Mouse (Mus musculus): ENCODE measurements around the gene Spag8.

Spag8 gene

DNA sequence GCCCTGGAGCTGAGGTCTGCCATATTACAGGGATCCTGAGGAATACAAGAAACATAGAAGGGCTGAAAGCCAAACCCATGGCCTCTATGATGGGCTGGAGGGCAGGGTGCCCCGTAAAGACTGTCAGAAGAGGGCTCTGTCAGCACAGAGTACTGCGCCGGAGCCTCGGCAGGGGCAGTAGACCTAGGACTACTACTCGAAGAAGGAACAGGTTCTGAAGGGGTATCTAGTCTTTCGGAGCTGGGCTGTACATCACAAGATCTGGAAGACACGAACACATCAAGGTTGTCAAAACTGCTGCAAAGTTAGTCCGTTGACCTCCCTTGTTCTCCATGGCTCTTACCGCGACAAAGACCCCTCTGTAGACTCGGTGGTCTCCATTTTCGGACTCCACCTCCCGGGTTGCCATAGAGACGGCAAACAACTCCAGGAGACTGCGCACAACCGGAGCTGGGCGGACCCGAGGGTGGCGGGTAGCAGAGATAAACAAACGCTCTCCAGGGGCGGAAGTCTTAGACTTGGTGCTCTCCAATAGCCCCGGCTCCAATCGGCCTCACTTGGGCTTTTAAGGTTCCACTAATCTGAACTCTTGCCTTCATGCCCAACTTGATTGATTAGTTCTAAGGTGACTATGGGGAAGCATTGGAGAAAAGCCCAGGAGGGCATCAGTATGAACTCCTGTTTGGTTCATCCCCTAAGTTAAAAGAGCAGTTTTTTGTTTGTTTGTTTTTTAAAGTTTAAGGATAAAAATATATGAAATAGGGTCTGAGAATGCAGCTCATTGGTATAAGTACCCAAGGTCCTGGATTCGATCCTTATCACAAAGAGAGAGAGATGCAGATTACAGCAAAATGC is at the start of gene Spag8:
Gene Spag8 (minus strand): TSS at position 434 of the 855 bp plus-strand sequence.
- in situ Hi-C loops (cut with MboI, MseI) = no loop called here

DNA sequence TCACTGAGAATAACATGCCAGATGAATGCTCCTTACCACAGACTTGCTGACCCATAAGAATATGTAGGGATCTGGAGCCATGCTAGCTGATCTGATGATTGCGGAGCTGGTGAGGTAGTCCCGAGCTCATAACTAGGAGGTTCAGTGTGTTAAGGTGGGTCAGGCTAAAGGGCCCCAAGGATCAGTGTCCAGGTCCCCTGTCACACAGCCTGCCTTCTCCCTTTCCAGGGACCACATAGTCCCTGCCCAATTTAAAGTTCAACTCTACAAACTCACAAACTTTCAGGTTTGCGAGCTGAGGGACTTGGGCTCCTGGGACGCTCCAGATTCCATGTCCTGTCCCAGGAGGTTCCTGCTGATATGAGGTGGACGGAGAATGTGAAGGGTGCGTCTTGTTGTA is 47.3 kb upstream of the Spag8 start, which contains the start of gene Olfr70:
Gene Olfr70 (minus strand): TSS at position 101 of the 400 bp plus-strand sequence.
- in situ Hi-C loops (cut with MboI, MseI) = no loop called here

DNA sequence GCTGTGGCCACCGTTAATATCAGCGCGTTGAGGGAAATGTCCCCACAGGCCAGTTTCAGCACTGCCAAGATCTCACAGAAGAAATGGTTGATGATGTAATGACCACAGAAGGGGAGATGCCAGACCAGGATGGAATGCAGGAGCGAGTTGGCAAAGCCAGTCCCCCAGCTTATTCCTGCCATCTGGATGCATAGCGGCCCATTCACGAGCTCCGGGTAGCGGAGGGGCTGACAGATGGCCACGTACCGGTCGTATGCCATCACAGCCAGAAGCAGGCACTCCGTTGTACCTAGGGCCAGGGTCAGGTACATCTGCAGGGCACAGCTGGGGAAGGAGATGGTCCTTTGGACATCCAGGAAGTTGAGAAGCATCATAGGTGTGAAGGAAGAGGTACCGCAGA is 43.2 kb upstream of the Spag8 start:
- in situ Hi-C loops (cut with MboI, MseI) = no loop called here

DNA sequence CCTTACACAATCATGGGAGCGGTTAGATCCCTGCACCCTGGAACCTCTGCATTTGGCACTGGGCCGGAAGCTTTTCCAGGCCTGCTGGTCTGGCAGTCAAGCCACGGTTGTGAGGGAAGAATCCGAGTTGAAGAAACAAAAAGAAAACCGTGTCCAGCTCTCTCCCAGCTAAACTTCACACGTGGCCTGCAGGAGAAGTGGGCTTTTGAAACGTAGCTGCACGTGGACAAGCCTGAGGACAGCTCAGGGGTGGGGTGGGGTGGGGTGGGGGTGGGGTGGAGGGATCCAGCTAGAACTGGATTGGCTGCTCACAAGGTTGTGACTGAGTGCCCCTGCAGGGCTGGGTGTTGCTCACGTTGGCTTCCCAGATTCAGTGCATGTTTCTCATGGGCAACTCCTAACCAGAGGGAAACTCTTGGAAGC is 41.9 kb upstream of the Spag8 start:
- in situ Hi-C loops (cut with MboI, MseI) = no loop called here

DNA sequence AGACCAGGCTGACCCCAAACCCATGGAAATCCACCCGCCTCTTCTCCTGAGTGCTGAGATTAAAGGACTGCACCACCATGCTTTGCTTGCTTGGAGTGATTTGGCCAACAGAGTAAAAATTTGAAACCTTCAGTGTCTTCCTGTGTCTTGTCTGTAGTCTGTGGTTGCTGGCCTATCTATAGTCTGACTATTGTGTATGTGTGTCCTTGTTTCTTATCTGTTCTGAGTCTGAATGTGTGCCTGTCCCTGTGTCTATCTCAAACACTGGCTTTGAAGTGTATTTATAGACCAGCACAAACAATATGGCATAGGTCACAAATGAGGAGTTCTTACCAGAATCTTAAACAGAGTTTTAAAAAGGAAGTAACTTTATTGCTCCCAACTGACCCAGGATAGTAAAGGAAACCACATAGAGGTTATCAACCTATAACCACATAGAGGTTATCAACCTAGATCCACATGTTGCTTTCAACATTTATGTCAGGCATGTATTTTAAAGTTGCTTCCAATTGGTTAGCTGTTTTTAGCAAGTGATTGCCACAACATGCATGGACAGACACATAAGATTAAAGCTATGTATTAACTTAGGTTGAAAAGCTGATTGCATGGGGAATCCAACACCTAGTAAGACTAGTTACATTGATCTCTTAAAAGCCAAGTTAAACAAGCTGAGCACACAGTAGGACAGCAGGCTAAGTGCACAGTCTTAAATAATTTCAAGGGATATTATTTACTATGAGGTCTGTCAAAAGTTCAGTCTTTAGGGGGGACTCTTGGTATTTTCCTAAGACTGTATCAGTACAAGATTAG is 41.2 kb upstream of the Spag8 start:
- in situ Hi-C loops (cut with MboI, MseI) = no loop called here

DNA sequence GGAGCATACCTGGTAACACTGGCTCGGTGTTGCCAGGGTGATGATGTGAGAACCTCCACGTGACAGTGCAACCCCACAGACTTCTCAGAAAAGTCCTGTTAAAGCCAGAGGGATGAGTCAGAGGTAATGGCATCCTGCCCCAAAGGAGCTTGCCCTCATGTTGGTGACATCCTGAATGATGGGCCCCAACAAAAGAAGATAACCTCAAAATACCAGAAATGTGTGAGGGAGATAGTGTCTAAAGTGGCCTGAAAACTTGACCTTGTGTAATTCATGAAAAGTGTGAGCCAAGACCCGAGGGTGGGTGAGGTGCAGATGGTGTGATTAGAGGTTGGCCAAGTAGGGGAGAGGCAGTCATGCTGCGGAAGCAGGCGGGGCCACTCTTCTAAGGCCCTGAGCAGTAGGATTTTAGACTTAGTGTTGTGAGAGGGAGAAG is 40.4 kb upstream of the Spag8 start:
- in situ Hi-C loops (cut with MboI, MseI) = no loop called here

DNA sequence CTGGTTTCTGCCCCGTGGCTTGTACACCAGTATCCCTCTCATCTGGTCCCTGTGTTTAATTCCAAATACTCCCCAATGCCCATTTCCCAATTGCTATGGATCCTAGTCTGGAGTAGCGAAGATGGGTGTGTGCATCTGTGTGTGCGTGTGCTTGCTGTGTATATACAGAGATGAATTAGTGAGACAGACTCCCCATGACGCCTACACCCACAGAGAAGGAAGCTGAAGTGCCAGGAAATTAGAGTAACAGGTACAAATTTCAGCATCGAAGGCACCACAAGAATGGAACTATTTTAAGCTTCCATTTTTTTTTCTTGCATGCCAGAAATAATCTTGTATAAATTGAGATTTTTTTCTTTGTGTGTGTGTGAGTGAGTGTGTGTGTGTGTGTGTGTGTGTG is 37.6 kb upstream of the Spag8 start:
- in situ Hi-C loops (cut with MboI, MseI) = no loop called here

DNA sequence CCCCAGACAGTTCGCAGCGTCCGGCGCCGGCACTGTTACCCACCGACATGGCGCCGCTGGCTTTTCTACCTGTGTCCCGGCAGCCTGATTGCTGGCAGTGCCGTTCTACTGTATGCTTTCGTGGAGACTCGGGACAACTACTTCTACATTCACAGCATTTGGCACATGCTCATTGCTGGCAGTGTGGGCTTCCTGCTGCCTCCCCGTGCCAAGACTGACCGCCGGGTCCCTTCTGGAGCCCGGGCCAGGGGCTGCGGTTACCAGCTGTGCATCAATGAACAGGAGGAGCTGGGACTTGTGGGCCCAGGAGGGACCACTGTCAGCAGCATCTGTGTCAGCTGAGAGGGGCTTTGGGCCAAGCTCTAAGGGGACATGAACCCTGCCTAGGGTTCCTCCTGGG is 36.6 kb upstream of the Spag8 start:
- in situ Hi-C loops (cut with MboI, MseI) = no loop called here

DNA sequence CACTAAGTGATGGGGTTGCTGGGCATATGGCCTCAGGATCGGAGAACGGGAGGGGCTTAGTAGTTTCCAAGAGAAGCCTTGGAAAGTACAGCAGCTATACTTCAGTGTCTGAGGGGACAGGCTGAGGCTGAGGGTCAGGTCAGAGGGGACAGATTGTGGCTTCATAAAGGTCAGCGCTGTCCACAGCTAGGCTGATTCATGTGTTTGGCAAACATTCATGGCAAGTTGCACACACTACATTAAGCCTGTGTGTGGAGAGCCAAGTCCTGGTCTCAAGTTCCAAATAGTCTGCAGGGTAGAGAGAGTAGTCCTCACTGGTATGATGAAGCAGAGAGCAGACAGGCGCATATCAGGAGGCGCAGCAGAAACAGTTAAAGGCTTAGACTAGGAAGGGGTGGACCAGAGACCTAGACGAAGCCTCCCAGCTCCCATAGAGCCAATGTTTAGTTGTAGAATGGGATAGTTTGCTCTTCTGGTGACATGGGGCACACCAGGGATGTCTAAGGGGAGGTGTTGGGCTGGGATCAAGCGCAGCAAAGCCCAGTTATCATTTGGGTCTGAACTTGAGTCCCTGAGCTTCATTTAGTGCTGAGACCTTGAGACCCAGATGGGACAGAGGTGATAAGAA is 26.1 kb upstream of the Spag8 start:
- in situ Hi-C loops (cut with MboI, MseI) = no loop called here

DNA sequence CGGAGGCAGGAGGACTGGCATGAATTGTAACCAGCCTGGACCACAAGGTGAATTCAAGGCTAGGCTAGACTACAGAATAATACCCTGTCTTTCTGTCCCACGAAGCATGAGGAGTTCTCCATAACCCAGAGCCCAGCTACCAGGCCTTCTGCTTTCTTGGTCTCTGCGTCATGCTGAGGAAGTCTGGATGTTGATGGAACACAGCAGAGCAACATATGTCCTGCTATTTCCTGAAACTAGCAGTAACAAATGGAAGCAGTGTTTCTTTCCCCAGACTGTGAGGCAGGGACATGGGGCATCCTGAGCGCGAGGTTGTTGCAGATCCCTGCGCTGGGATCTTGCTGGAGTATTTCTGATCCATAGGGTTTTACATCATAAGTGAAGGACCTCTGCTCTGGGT is 25.1 kb upstream of the Spag8 start:
- in situ Hi-C loops (cut with MboI, MseI) = no loop called here

DNA sequence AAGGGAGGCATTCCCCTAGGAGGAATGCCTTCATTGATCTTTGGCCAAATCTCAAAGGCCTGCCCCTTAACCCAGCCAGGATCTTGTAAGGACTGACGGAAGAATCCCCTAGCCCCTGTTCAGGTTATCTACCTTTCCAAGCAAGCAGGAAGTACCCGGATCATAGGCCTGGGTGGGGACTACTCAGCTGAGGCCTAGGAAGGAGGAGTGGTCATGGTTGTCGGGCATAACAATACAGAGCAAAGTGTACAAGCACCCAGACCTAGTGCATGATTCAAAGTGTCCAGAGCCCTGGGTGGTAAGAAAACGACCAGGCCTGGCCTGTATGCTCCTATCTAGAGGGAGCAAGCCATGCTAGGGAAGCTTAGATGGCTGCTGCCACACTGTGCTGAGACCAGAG is 22.2 kb upstream of the Spag8 start:
- in situ Hi-C loops (cut with MboI, MseI) = no loop called here

DNA sequence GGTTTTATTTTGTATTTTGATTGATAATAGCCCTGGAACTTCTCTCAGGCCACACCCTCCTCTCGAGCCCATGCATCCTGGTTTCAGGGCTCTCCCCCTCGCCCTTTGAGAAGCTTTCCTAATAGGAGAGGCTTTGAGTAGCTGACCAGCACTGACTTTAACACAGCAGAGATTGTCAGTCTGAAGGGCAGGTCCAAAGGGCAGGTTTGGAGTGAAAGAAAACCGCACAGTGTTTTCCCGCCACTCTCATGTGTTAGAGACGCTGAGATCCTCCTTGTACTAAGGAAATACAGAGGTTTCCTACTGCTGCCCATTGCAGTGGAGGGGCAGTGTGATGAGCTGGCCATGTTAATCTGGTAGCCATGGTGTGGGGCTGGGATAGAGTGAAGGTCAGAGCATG is 21.6 kb upstream of the Spag8 start:
- in situ Hi-C loops (cut with MboI, MseI) = no loop called here

DNA sequence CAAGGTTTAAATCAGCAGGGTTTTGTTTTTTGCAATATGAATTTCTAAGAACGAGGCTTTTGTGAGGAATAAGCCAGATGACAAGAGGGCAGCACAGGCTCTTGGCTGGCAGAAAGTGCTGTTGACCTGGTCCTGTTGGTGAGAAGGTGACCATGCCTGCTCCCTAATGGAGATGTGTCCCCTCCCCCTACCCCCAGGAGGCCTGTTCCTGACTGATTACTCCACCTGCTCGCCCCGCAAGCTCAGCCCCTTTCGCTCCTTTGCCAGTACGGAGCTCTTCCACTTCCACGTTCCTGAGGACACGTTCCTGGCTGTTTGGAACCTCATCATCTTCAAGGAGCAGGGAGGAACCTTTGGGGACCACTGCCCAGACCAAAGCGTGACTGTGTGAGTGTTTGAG is 20.3 kb upstream of the Spag8 start:
- in situ Hi-C loops (cut with MboI, MseI) = no loop called here

DNA sequence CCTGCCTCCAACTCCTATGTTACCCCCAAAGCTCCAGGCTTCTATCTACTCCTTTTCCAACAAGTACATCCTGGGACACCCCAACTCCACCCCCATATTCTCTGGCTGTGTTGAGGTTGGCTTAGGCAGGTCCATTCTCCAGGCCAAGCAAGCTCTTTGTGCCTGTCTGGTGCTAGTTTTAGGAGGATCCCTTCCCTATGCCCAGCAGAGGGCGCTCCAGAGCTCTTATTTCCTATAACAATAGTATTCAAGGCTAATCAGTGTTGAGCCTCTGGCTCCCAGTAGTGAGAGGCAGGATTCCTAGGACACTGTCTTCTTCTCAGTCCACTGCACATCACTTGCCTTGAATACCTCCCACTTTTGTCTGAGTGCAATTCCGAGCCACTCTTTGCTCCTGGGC is 18.7 kb upstream of the Spag8 start:
- in situ Hi-C loops (cut with MboI, MseI) = no loop called here

DNA sequence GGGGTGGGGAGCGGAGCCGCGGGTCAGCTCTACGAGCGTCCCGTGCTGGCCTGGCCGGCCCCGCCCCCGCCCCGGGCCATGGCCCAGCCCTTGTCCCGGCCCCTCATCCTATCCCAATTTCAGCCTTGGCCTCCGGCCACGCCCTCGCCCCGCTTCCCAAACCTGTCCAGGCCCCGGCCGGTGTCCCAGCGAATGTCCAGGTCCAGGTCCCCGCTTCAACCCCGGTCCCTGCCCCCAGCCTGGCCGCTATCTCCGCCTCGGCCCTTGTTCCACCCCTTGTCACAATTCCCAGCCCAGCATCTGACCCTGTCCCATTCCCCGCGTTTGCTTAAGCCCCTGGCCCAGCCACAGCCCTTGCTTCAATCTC is 16.0 kb upstream of the Spag8 start:
- in situ Hi-C loops (cut with MboI, MseI) = no loop called here

DNA sequence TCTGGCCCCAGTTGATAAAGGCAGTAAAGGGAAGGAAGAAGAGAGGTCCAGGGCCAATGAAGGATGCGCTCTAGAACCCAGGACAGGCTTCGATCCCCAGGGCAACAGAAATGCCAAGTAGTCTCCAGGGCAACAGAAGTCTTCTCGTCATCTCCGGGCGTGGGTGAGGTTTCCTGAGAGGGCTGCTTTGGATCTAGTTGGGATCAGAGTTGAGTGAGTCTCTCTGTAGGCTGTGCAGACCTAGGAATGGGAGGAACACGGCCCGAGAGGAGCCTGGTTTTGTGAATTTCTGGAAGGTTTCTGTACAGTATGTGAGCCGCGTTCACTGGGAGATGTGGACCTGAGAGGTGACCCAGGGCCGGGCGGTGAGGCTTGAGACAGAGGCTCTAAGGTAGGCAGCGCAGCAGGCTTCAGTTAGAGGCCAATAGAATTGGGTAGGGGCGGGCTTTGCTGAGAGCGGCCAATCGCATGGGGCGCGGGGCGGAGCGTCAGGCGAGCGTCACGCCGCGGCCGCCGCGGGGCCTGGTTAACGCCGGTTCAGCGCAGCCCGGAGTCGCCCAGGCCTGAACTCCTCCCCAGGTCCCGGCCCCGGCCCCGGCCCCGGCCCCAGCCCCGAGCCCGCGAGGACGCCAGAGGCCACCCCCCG is 15.5 kb upstream of the Spag8 start, which contains the start of the genes Tmem8b and Fam221b:
Gene Tmem8b (plus strand): TSS at position 190 of the 646 bp plus-strand sequence.
Gene Fam221b (minus strand): TSS at position 364 of the 646 bp plus-strand sequence.
- in situ Hi-C loops (cut with MboI, MseI) = no loop called here

DNA sequence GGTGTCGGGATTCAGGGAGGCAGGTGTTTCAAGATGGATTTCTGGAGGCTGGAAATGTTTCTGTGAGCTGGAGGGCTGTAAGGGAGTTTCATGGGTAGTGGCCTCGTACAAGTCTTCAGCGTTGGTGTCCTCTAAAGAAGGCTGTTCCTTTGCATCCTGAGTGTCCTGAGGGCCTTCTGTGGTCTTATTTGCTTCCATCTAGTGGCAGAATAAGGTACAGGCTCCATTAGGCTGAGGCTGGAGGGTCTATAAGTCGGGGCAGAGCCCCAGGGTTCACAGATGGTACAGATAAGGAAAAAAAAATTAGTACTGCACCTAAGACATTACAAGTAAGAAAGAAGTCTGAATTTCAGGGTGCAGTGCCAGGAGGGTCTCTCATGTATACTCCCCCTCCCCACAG is 13.0 kb upstream of the Spag8 start:
- in situ Hi-C loops (cut with MboI, MseI) = no loop called here

DNA sequence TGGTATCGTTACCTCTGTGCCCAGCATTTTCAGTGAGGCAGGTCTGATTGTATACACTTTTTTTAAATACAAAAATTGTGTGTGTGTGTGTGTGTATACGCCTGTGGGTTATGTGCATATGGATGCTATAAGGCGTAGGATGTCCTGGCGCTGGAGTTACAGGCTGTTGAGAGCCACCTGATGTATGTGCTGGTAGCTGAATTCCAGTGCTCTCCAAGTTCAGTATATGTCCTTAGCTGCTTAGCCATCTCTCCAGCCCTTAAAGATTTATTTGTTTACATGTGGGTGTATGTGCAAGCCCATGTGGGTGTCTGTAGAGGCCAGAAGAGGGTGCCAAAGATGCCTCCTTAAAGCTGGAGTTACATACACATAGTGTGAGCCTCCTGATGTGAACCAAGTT is 3.8 kb upstream of the Spag8 start:
- in situ Hi-C loops (cut with MboI, MseI) = no loop called here

DNA sequence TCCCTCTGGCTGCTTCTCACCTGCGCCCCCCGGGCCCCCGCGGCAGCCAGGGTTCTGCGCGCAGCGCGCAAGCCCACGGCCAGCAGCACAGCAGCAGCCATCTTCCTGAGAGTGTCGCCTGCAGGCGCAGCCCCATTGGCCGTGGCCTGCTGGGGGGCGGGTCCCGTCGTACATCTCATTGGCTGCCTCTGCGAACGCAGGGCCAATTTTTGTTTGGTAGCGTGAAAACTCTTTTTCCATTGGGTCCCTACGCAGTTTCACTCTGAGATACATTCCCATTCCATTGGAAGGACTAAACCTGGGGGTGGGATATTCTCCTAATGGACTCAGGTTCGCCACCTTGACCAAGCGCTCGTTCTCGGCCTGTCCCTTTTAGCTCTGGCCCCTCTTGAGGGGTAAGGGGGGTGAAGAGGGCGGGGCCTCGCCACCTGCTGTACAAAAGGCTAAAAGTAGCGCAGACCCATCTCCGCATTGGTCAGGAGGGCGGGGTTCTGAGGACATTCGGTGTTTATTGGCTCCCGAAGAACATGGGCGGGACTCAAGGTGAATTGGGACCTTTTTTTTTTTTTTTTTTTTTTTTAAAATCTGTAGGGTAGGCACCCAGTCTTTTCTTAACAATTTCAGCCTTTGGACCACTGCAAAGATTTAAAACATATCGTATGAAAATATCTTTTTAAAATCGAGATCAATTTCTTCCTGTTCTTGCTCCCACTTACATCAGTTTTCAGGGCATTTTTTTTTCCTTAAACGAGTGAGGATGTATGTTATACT is 3.1 kb upstream of the Spag8 start, which contains the start of gene Hint2:
Gene Hint2 (minus strand): TSS at position 128 of the 771 bp plus-strand sequence.
- in situ Hi-C loops (cut with MboI, MseI) = no loop called here

DNA sequence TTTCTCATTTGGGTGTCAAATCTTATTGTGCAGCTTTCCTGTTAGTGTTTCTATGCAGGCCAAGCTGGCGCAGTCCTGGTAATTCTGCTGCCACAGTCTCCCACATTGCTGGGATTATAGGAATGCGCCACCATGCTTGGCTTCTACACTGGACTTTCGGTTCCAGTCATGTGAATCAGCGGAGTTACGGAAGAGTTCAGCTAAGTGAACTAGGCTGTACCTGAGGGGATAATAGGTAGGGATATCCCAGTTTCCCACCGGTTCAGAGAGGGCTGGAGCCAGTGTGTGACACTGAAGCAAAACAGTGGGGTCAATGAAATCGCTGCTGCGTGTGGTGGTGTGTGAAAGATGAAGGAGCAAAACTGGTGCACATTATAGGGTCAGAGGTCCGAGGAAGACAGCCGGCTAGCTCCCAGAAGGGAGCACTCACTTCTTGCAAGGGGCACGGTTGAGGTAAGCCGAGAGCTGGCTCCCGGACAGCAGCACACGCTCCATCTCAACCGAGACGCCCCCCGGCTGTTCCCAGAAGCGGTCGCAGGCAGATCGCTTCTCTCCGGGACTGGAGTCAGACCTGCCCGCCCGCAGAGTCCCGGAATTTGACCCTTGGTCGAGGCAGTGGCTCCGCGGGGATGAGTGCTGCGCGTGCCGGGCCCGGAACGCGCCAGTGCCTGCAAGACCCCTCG is 2.4 kb upstream of the Spag8 start:
- in situ Hi-C loops (cut with MboI, MseI) = no loop called here

Measured in T-helper 1 cell (primary cell).